Mouse (Mus musculus): ENCODE measurements around the gene Krit1. TPM values are rescaled to one million over a fixed set of nuclear protein-coding genes. Genes with fewer than 3 reads are reported as not detected.

Krit1 gene
- polyA plus RNA-seq (2015; fragmentation: Illumina TruSeq; extraction: RNeasy Lipid Tissue Mini Kit (QIAGEN cat#74804); ENCODE audit: low read depth, low replicate concordance): 44.1 TPM

GRCm38 (mm10) chr5:3802433-3803291 lies at the start of gene Krit1, which contains the start of gene Ankib1:
Krit1 (plus strand) TSS chr5:3803184.
Ankib1 (minus strand) TSS chr5:3802925.

GRCm38 (mm10) chr5:3845026-3845425 lies 42.0 kb downstream of the Krit1 start, which contains the start of gene Lrrd1:
Lrrd1 (plus strand) TSS chr5:3845173.

GRCm38 (mm10) chr5:3893459-3894293 lies 90.7 kb downstream of the Krit1 start, which contains the start of gene Mterf1a:
Mterf1a (minus strand) TSS chr5:3893933.

Other genes starting within 250 kb of the Krit1 start
- gene 1700109H08Rik, start 231.6 kb upstream of the Krit1 start, polyA plus RNA-seq (2015; fragmentation: Illumina TruSeq; extraction: RNeasy Lipid Tissue Mini Kit (QIAGEN cat#74804); ENCODE audit: low read depth, low replicate concordance): 3.9 TPM
- gene Pex1, start 207.1 kb upstream of the Krit1 start, polyA plus RNA-seq (2015; fragmentation: Illumina TruSeq; extraction: RNeasy Lipid Tissue Mini Kit (QIAGEN cat#74804); ENCODE audit: low read depth, low replicate concordance): 25.1 TPM
- gene Rbm48, start 206.6 kb upstream of the Krit1 start, polyA plus RNA-seq (2015; fragmentation: Illumina TruSeq; extraction: RNeasy Lipid Tissue Mini Kit (QIAGEN cat#74804); ENCODE audit: low read depth, low replicate concordance): 11.6 TPM
- not detected for gene Tmbim7, start 152.0 kb upstream of the Krit1 start, polyA plus RNA-seq (2015; fragmentation: Illumina TruSeq; extraction: RNeasy Lipid Tissue Mini Kit (QIAGEN cat#74804); ENCODE audit: low read depth, low replicate concordance)
- 125 TPM for gene Gatad1, start 146.0 kb upstream of the Krit1 start, polyA plus RNA-seq (2015; fragmentation: Illumina TruSeq; extraction: RNeasy Lipid Tissue Mini Kit (QIAGEN cat#74804); ENCODE audit: low read depth, low replicate concordance)
- 26.6 TPM for gene Ankib1, start 259 bp upstream of the Krit1 start, polyA plus RNA-seq (2015; fragmentation: Illumina TruSeq; extraction: RNeasy Lipid Tissue Mini Kit (QIAGEN cat#74804); ENCODE audit: low read depth, low replicate concordance)
- gene Lrrd1, start 42.0 kb downstream of the Krit1 start, polyA plus RNA-seq (2015; fragmentation: Illumina TruSeq; extraction: RNeasy Lipid Tissue Mini Kit (QIAGEN cat#74804); ENCODE audit: low read depth, low replicate concordance): not detected
- 7.6 TPM for gene Mterf1a, start 90.7 kb downstream of the Krit1 start, polyA plus RNA-seq (2015; fragmentation: Illumina TruSeq; extraction: RNeasy Lipid Tissue Mini Kit (QIAGEN cat#74804); ENCODE audit: low read depth, low replicate concordance)
- 25.6 TPM for gene Akap9, start 124.9 kb downstream of the Krit1 start, polyA plus RNA-seq (2015; fragmentation: Illumina TruSeq; extraction: RNeasy Lipid Tissue Mini Kit (QIAGEN cat#74804); ENCODE audit: low read depth, low replicate concordance)